Mouse (Mus musculus) ES-E14 (cell line): ENCODE results near the gene Hc.

Source experiments
- MAFK ChIP-seq: IDR thresholded peaks from 2 replicates; pipeline ENCODE4 v1.6.1; 2014; ENCODE audit warnings: mild to moderate bottlenecking, low read depth, low read length, inconsistent platforms; ENCODE audit not compliant: insufficient read depth
- ZNF384 ChIP-seq: IDR thresholded peaks from 2 replicates; pipeline ENCODE4 v1.6.1; 2012; ENCODE audit warnings: low read depth, low read length, inconsistent platforms

DNA sequence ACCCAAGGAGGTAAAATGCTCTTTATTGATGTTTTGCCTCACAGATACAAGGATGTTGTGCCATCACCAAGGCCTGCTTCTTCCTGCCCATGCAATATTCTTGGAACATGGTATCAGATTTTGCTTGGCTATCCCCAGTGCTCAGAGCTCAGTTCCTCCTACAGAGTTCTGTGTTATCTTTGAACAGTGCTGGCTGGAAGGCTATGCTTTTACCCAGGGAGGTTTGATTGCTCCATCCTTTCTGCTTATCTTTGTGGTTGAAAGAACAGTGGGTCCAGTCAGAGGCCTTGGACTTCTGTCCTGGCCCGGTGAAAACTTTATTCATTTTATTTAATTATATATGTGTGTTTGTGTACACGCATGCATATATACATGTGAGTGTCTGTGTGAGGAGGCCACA lies 83.0 kb downstream of the Hc start:
- no peak for TF ChIP-seq MAFK
- TF ChIP-seq ZNF384, result no peak
